Mouse (Mus musculus) limb, embryonic 11.5 days (tissue): Measurements from ENCODE around the gene Cyth4. TPM values are rescaled to one million over a fixed set of nuclear protein-coding genes. Genes with fewer than 3 reads are reported as not detected.

Experiments
- ATAC-seq: fragments of 200-750 bp; cut with Nextera tagmentation; 2 replicates; pipeline ENCODE4 v1.8.0; 2017; ENCODE audit warnings: low read depth; ENCODE audit not compliant: insufficient number of reproducible peaks, low FRiP score, low TSS enrichment
- DNase-seq: peaks from one replicate; pipeline ENCODE4 v3.0.0-alpha.2; 2015; ENCODE audit warnings: low spot score
- H3K27ac ChIP-seq: fragments of 300-500 bp; sonication (generic); replicated peaks from 2 replicates; pipeline ENCODE4 v1.5.1; 2014; ENCODE audit warnings: low read depth, mild to moderate bottlenecking, low read length
- H3K27me3 ChIP-seq: fragments of 300-500 bp; sonication (generic); 2 replicates; pipeline ENCODE4 v1.6.1; 2014; ENCODE audit warnings: mild to moderate bottlenecking, low read length, mixed read lengths; ENCODE audit not compliant: control insufficient read depth, insufficient read depth
- H3K36me3 ChIP-seq: fragments of 300-500 bp; sonication (generic); 2 replicates; pipeline ENCODE4 v1.6.1; 2014; ENCODE audit warnings: mild to moderate bottlenecking, low read length, moderate library complexity, mixed read lengths; ENCODE audit not compliant: control insufficient read depth, insufficient read depth
- H3K4me1 ChIP-seq: fragments of 300-500 bp; sonication (generic); 2 replicates; pipeline ENCODE4 v1.6.1; 2014; ENCODE audit warnings: low read length, mixed read lengths; ENCODE audit not compliant: control insufficient read depth, insufficient read depth
- H3K4me2 ChIP-seq: fragments of 300-500 bp; sonication (generic); 2 replicates; pipeline ENCODE4 v1.6.1; 2014; ENCODE audit warnings: low read depth, mild to moderate bottlenecking, moderate library complexity; ENCODE audit not compliant: severe bottlenecking
- H3K4me3 ChIP-seq: fragments of 300-500 bp; sonication (generic); 2 replicates; pipeline ENCODE4 v1.5.1; 2014; ENCODE audit warnings: low read depth, low read length
- H3K9ac ChIP-seq: fragments of 300-500 bp; sonication (generic); 2 replicates; pipeline ENCODE4 v1.6.1; 2014; ENCODE audit warnings: mild to moderate bottlenecking, low read length
- H3K9me3 ChIP-seq: fragments of 300-500 bp; sonication (generic); 2 replicates; pipeline ENCODE4 v1.6.1; 2016; ENCODE audit warnings: low read length; ENCODE audit not compliant: control insufficient read depth
- WGBS: fragments of 180-500 bp; shearing (Covaris S2); extraction: QIAGEN DNeasy Blood & Tissue Kit; methylation state at CpG from one replicate; pipeline ENCODE4 v1.1.7; 2014; 5-methylcytosine and 5-hydroxymethylcytosine counted together
- polyA plus RNA-seq: library from polyadenylated mRNA; unstranded; fragments of >200 nt; fragmentation: Nextera tagmentation; extraction: Ambion mirVana; gene quantifications from 2 replicates; pipeline ENCODE4 v1.2.1, GENCODE M21; 2014

Cyth4 gene
- polyA plus RNA-seq, 1 experiment from 2014 or later: 2.5 TPM

DNA sequence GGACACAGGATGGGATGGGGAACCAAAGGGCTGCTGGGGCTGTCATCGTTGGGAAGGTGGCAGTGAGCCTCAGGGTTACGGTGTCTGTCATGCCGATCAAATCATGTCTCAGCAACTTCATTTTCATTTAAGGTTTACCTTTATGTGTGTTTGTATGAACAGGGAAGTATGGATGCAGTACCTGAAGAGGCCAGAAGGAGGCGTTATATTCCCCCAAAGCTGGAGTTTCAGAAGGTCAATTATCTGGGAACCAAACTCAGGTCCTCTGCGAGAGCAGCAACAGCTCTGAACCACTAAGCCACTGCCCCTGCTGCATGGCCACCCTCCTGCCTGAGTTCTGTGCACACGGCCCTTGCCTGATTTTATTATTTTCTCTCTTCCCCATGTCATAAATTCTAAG, 6.1 kb upstream of the Cyth4 start:
- no peak overlapping the region for H3K4me3 ChIP-seq
- H3K9ac ChIP-seq: no peak overlapping the region
- no peaks in the 10 kb centered on the region for H3K9me3 ChIP-seq
- ATAC-seq: no peak
- 77% methylated on average over 6 of the region's 6 CpGs for WGBS
- no peaks in the 10 kb centered on the region for H3K36me3 ChIP-seq
- H3K27ac ChIP-seq: no peak overlapping the region; the same call in 1 of the 2 replicates
- H3K4me1 ChIP-seq: no peaks in the 10 kb centered on the region
- no peak for DNase-seq
- no peaks in the 10 kb centered on the region for H3K27me3 ChIP-seq
- H3K4me2 ChIP-seq: no peak overlapping the region

DNA sequence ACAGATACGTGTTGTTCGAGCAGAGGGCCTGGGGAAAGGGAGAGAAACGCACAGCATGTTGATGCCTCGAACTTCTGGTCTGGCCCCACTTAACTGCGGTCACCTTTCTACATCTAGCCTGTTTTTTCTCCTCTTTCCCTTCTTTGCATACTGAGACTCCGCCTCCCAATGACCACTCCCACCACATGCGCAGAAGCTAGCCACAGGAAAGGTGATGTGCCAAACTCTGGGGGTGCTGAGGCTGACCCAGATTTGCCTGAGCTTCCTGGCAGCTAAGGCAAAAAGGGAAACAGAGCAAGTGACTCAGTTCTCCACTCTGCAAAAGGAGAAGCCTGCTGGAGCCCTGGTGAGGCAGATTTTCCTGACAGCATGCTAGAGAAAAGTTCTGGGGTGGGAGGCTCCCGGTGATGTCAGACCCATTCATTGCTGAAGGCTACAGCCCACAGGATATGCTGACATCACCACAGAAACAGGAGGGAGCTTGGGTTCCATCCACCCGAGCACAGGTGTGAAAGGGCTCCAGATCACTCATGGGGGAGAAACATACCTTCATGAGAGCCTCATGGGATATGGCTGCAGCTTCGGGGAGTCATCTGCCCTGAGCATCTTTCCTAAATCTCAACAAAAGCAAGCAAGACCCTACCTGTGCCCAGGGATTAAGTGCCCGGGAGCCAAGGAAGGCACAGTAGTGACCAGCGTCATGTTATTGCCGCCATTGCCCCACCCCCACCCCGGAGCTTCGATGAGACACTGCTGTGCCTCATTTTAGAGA, 5.0 kb upstream of the Cyth4 start:
- no peak overlapping the region for H3K9ac ChIP-seq
- WGBS: 60% methylated on average over 15 of the region's 15 CpGs
- ATAC-seq: no peak

DNA sequence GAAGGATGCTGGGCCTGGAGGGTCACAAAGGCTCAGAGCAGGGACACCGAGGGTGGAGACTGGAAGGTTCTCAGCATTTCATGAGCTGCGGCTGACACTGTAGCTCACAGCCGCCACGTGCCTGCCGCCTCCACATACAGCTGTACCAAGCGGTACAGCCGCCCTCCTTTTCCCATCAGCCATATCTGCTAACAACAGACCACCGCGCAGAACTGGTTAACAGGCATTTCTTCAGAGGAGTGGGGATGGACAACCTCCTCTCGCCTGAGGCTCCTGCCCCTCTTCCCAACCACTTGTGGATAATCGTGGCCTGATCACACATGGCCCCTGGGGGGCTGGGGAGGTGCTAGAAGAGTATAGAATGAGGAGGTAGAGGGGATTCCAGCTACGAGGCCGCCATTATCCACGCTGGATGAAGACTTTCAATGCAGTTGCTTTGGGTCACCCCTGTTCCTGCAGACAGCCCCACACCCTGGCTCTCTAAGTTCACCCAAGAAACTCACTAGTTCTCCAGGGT, 4.3 kb upstream of the Cyth4 start:
- Histone ChIP-seq H3K36me3 (no peaks in the 10 kb centered on the region), H3K9ac (no peak overlapping the region), H3K27ac (no peak overlapping the region), H3K4me3 (no peak overlapping the region), H3K9me3 (no peaks in the 10 kb centered on the region), H3K4me1 (no peaks in the 10 kb centered on the region), H3K4me2 (no peak overlapping the region), H3K27me3 (no peaks in the 10 kb centered on the region)
- DNase-seq: no peak
- ATAC-seq: no peak
- WGBS: 83% methylated on average over 14 of the region's 14 CpGs

More for the DNA sequence above, 5.0 kb upstream of the Cyth4 start:
- H3K4me3 ChIP-seq: no peak overlapping the region
- H3K27me3 ChIP-seq: no peaks in the 10 kb centered on the region
- no peak overlapping the region for H3K4me2 ChIP-seq
- no peak for DNase-seq
- no peaks in the 10 kb centered on the region for H3K36me3 ChIP-seq
- no peak overlapping the region for H3K27ac ChIP-seq
- no peaks in the 10 kb centered on the region for H3K9me3 ChIP-seq
- no peaks in the 10 kb centered on the region for H3K4me1 ChIP-seq

DNA sequence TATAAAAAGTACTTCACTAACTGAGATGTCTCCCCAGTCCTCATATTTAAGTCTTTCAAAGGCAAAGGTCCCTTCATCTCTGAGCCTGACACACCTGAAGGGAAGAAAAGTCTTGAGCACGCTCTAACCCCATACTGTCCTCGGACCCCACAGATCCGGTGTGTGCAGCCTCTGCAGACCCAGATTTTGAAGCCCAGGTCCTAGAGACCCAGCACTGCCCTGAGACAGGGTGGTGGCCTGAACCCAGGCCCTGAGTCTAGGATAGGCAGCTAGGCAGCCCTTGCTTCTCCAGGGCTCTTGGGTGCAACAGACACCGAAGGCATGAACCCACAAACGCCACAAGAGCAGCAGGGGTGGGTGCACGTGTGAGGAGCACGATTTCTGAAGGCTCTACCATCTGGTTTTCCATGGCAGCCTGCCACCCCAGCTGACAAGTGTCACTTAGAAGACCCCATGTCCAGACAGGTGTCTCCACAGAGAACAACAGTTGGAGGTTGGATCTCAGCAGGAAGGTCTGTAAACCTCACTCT, 2.9 kb upstream of the Cyth4 start:
- ATAC-seq (no peak), DNase-seq (no peak)
- Histone ChIP-seq H3K9ac (no peak overlapping the region), H3K27ac (no peak overlapping the region), H3K4me3 (no peak overlapping the region), H3K4me2 (no peak overlapping the region), H3K27me3 (no peaks in the 10 kb centered on the region), H3K9me3 (no peaks in the 10 kb centered on the region), H3K36me3 (no peaks in the 10 kb centered on the region), H3K4me1 (no peaks in the 10 kb centered on the region)
- 86% methylated on average over 7 of the region's 7 CpGs for WGBS

DNA sequence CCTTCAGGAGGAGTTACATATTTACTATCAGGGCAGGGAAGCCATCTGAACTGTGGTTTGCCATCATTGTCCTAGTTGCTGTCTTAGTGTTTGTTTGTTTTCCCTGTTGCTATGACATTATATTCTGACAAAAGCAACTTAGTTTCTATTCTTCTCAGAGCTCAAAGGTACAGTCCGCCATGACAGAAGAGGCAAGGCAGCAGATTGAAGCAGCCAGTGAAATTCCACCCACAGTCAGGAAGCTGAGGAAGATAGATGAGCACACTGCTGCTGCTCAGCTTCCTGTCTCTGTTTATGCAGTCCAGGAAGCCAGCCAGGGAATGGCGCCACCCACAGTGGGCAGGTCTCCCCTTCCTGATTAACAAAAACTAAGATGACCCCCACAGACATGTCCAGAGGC, 2.0 kb upstream of the Cyth4 start:
- H3K9me3 ChIP-seq: no peaks in the 10 kb centered on the region
- H3K9ac ChIP-seq: no peak overlapping the region
- no peak overlapping the region for H3K4me3 ChIP-seq
- H3K4me1 ChIP-seq: no peaks in the 10 kb centered on the region
- H3K27me3 ChIP-seq: no peaks in the 10 kb centered on the region
- 87% methylated on average over 2 of the region's 2 CpGs for WGBS
- no peak overlapping the region for H3K4me2 ChIP-seq
- no peak for ATAC-seq
- no peak for DNase-seq
- H3K36me3 ChIP-seq: no peaks in the 10 kb centered on the region
- H3K27ac ChIP-seq: no peak overlapping the region

DNA sequence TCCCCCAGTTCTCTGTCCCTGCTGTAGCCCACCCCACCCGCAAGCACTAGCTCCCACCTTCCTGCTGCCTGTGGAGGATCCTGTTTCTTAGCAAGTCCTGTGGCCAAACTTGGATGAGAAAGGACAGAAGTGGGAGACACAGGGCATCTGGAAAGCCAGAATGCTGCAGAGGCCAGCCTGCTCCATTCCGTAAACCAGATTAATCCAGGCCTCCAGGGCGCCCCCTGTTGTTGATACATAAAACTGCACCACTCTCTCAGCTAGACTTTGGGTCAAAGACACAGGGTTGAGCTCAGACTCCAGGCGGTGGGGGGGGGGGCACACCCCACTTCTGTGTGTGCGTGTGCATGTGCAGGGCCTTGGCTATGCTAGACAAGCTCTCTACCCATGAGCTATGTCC, 1.4 kb upstream of the Cyth4 start:
- 78% methylated on average over 5 of the region's 5 CpGs for WGBS
- Histone ChIP-seq H3K27ac (no peak overlapping the region), H3K9ac (no peak overlapping the region), H3K4me3 (no peak overlapping the region), H3K4me1 (no peaks in the 10 kb centered on the region), H3K27me3 (no peaks in the 10 kb centered on the region), H3K9me3 (no peaks in the 10 kb centered on the region), H3K4me2 (no peak overlapping the region), H3K36me3 (no peaks in the 10 kb centered on the region)
- DNase-seq (no peak), ATAC-seq (no peak)

DNA sequence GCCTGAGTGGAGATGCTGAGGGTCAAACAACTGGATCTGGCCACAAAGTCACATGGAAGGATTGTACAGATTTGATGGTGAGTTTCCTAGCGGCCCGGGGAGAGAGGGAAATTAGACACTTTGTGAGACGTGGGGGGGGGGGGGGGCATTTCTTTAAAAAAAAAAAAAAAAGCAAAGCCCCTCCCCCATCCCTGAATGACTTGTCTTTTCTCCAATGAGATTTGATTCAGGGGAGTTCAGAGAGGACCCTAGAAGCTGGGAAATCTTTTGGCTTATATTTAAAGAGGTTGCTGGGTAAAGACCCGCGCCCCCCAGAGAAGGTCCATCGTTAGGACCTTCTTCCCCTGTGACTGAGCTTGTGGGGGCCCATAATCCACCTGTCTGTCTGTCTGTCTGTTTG, 343 bp upstream of the Cyth4 start:
- Histone ChIP-seq H3K9me3 (no peaks in the 10 kb centered on the region), H3K4me3 (no peak overlapping the region), H3K9ac (no peak overlapping the region), H3K36me3 (no peaks in the 10 kb centered on the region), H3K27me3 (no peaks in the 10 kb centered on the region), H3K27ac (no peak overlapping the region), H3K4me2 (no peak overlapping the region), H3K4me1 (no peaks in the 10 kb centered on the region)
- 77% methylated on average over 6 of the region's 6 CpGs for WGBS
- ATAC-seq (no peak), DNase-seq (no peak)

DNA sequence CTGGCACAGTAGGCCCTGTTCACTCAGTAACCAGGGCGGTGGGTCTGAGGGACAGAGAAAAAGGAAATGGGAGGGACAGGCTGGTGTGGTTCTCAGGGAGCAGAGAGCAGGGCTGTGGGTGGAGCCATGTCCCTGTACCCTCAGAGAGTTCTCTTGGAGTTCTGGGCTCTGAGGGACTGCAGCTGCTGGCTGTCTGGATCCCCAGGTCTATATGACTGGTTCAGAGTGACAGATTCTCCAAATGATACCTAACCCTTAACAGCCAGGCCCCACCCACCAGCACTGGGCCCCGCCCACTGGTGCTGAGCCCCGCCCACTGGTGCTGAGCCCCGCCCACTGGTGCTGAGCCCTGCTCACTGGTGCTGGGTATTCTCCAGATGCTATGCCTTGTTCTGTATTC, 882 bp downstream of the Cyth4 start:
- H3K4me1 ChIP-seq: no peaks in the 10 kb centered on the region
- no peaks in the 10 kb centered on the region for H3K27me3 ChIP-seq
- no peaks in the 10 kb centered on the region for H3K36me3 ChIP-seq
- no peak overlapping the region for H3K9ac ChIP-seq
- H3K4me3 ChIP-seq: no peak overlapping the region
- 58% methylated on average over 4 of the region's 4 CpGs for WGBS
- H3K9me3 ChIP-seq: no peaks in the 10 kb centered on the region
- H3K4me2 ChIP-seq: no peak overlapping the region
- DNase-seq (no peak), ATAC-seq (no peak)
- H3K27ac ChIP-seq: no peak overlapping the region
